Mouse (Mus musculus) liver (tissue): ENCODE data around the gene Mrps12.

Experiments
- DNase-seq: peaks from one replicate; pipeline ENCODE4 v3.0.0-alpha.2; 2020; ENCODE audit warnings: mixed read lengths

Mrps12 gene

GRCm38 (mm10) chr7:28741709-28742438 lies at the start of gene Mrps12, which contains the start of gene Sars2:
Mrps12 (minus strand) TSS chr7:28741820.
Sars2 (plus strand) TSS chr7:28741992.
- DNase-seq = peak; percentile 93

- peak; percentile 34 for DNase-seq
Measured at GRCm38 (mm10) chr7:28790066-28790806, 48.6 kb upstream of the Mrps12 start.

GRCm38 (mm10) chr7:28789235-28789634 lies 47.6 kb upstream of the Mrps12 start:
- DNase-seq = no peak

GRCm38 (mm10) chr7:28788307-28789195 lies 46.9 kb upstream of the Mrps12 start, which contains the start of gene Rinl:
Rinl (plus strand) TSS chr7:28788969.
- no peak for DNase-seq

GRCm38 (mm10) chr7:28787884-28788283 lies 46.3 kb upstream of the Mrps12 start:
- DNase-seq = no peak

GRCm38 (mm10) chr7:28785161-28785560 lies 43.5 kb upstream of the Mrps12 start:
- DNase-seq = no peak

- DNase-seq = no peak
Measured at GRCm38 (mm10) chr7:28781261-28781663, 39.6 kb upstream of the Mrps12 start.

GRCm38 (mm10) chr7:28780857-28781256 lies 39.2 kb upstream of the Mrps12 start:
- DNase-seq = no peak

GRCm38 (mm10) chr7:28780067-28780658 lies 38.5 kb upstream of the Mrps12 start:
- DNase-seq = peak; percentile 87

- no peak for DNase-seq
Measured at GRCm38 (mm10) chr7:28778825-28779224, 37.2 kb upstream of the Mrps12 start.

- DNase-seq = no peak
Measured at GRCm38 (mm10) chr7:28775129-28775528, 33.5 kb upstream of the Mrps12 start.

GRCm38 (mm10) chr7:28774164-28774563 lies 32.5 kb upstream of the Mrps12 start:
- no peak for DNase-seq

- DNase-seq = no peak
Measured at GRCm38 (mm10) chr7:28773163-28773562, 31.5 kb upstream of the Mrps12 start.

- DNase-seq = no peak
Measured at GRCm38 (mm10) chr7:28771867-28772266, 30.2 kb upstream of the Mrps12 start.

GRCm38 (mm10) chr7:28770309-28770708 lies 28.7 kb upstream of the Mrps12 start:
- peak; percentile 45 for DNase-seq

GRCm38 (mm10) chr7:28769414-28769958 lies 27.9 kb upstream of the Mrps12 start:
- DNase-seq = no peak

- DNase-seq = no peak
Measured at GRCm38 (mm10) chr7:28767462-28767965, 25.9 kb upstream of the Mrps12 start, which contains the start of gene Nfkbib. Nfkbib (minus strand) TSS chr7:28767512.

- no peak for DNase-seq
Measured at GRCm38 (mm10) chr7:28766910-28767309, 25.3 kb upstream of the Mrps12 start.

GRCm38 (mm10) chr7:28766173-28766879 lies 24.7 kb upstream of the Mrps12 start, which contains the start of gene Sirt2:
Sirt2 (plus strand) TSS chr7:28766735.
- peak; percentile 96 for DNase-seq

- DNase-seq = no peak
Measured at GRCm38 (mm10) chr7:28765211-28765610, 23.6 kb upstream of the Mrps12 start.

- no peak for DNase-seq
Measured at GRCm38 (mm10) chr7:28761907-28762306, 20.3 kb upstream of the Mrps12 start.
